Mouse (Mus musculus): ENCODE measurements around the gene Ccdc9. TPM values are rescaled to one million over a fixed set of nuclear protein-coding genes. Genes with fewer than 3 reads are reported as not detected.

The Ccdc9 gene
- polyA plus RNA-seq (2015; fragmentation: Nextera tagmentation; extraction: Ambion mirVana) = 19.8 and 20.8 TPM in 2 replicates

- peaks cover 11% of the 10 kb centered on the region for H3K36me3 ChIP-seq (ENCODE audit: control insufficient read depth, insufficient read depth, low read length)
- no peaks in the 10 kb centered on the region for H3K27me3 ChIP-seq (replicated peaks; ENCODE audit: control insufficient read depth, insufficient read depth, low read length)
- H3K9ac ChIP-seq (ENCODE audit: low read depth, low read length) = peak within 1 kb of the TSS; percentile 86
- peak within 1 kb of the TSS; percentile 98 for H3K27ac ChIP-seq (ENCODE audit: low read length)
- H3K4me1 ChIP-seq (ENCODE audit: control insufficient read depth, insufficient read depth, low read length) = peaks cover 8% of the 10 kb centered on the region
- peak; percentile 91 for ATAC-seq
- H3K4me3 ChIP-seq (ENCODE audit: low read length) = peak within 1 kb of the TSS; percentile 71
- H3K4me2 ChIP-seq (ENCODE audit: low read depth, low read length) = peak within 1 kb of the TSS; percentile 79
- under 1% methylated on average over 66 of the region's 70 CpGs for WGBS
- no peaks in the 10 kb centered on the region for H3K9me3 ChIP-seq (ENCODE audit: control insufficient read depth, low read length)
Observed at GRCm38 (mm10) chr7:16286026-16286961, at the start of gene Ccdc9. TSS of gene Ccdc9 (minus strand) at chr7:16286795.

DNA sequence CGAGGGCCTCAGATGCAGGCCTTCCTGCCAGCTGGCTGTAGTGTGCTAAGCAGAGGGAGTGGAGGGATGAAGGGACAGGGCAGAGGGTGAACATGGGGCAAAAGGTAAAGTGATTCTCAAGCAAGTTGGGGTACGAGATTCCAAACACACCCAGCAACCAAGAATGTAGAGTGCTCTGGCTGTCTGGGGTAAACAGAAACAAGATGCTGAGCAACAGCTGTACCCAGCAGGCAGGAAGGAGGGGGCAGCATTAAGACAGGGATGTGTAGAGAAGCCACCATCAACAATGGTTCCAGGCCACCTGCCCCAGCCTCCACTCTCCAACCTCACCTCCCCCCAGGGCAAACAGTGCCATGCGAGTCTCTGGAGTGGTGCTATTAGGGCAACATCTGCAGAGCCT lies 42.6 kb upstream of the Ccdc9 start:
- no peak overlapping the region for H3K27ac ChIP-seq (ENCODE audit: low read length)
- WGBS = 70% methylated on average over 3 of the region's 3 CpGs
- ATAC-seq = no peak
- H3K9me3 ChIP-seq (ENCODE audit: control insufficient read depth, low read length) = no peaks in the 10 kb centered on the region
- peaks cover 10% of the 10 kb centered on the region for H3K4me1 ChIP-seq (ENCODE audit: control insufficient read depth, insufficient read depth, low read length)
- peaks cover 12% of the 10 kb centered on the region; the same call in 1 of the 2 replicates for H3K36me3 ChIP-seq (ENCODE audit: control insufficient read depth, insufficient read depth, low read length)
- no peaks in the 10 kb centered on the region for H3K27me3 ChIP-seq (replicated peaks; ENCODE audit: control insufficient read depth, insufficient read depth, low read length)
- no peak overlapping the region for H3K9ac ChIP-seq (ENCODE audit: low read depth, low read length)
- no peak overlapping the region for H3K4me2 ChIP-seq (ENCODE audit: low read depth, low read length)
- H3K4me3 ChIP-seq (ENCODE audit: low read length) = no peak overlapping the region

- Histone ChIP-seq H3K4me1 (ENCODE audit: control insufficient read depth, insufficient read depth, low read length) (peaks cover 10% of the 10 kb centered on the region), H3K27ac (ENCODE audit: low read length) (no peak overlapping the region), H3K4me2 (ENCODE audit: low read depth, low read length) (no peak overlapping the region), H3K9me3 (ENCODE audit: control insufficient read depth, low read length) (no peaks in the 10 kb centered on the region), H3K9ac (ENCODE audit: low read depth, low read length) (0 out of 2 replicates have a peak overlapping the region, but pooled peaks have one; percentile 41), H3K36me3 (ENCODE audit: control insufficient read depth, insufficient read depth, low read length) (peaks cover 9% of the 10 kb centered on the region; the same call in 1 of the 2 replicates), H3K27me3 (replicated peaks; ENCODE audit: control insufficient read depth, insufficient read depth, low read length) (no peaks in the 10 kb centered on the region), H3K4me3 (ENCODE audit: low read length) (no peak overlapping the region)
- 95% methylated on average over 2 of the region's 2 CpGs for WGBS
- peak; percentile 31; the same call in 1 of the 2 replicates for ATAC-seq
Observed at GRCm38 (mm10) chr7:16326607-16326971, 40.0 kb upstream of the Ccdc9 start.

DNA sequence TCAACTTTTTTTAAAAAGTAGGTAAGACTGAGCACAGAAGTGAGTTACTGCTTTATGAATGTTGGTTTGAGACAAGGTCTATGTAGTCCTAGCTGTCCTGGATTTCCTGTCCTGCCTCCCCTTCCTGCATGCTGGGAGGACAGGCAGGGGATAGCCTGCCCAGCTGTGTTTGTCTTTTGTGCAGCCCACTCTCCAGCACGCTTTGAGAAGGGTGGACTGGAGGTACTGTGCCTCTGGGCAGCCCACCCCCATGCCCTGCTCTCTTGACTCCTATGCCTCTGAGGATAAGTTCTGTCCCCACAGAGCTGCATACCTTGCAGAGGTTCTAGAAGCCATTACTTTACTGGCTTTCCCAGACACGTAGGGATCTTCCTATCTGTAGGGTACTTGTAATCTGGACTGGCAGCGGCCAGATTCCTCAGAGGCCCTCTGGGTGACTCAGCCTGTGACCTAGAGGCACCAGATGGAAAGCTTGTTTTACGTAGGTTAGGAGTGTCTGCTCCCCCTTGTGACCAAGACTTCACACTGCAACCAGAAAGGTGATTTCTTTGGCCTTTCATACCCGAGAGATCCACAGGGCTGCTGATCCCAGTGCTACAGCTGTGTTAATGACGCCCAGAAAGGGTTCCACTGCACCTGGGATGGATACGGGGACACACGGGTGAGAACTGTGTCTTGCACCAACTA lies 39.5 kb upstream of the Ccdc9 start:
- H3K9me3 ChIP-seq (ENCODE audit: control insufficient read depth, low read length) = no peaks in the 10 kb centered on the region
- H3K27me3 ChIP-seq (replicated peaks; ENCODE audit: control insufficient read depth, insufficient read depth, low read length) = no peaks in the 10 kb centered on the region
- H3K4me3 ChIP-seq (ENCODE audit: low read length) = no peak overlapping the region
- ATAC-seq = peak; percentile 87
- H3K4me1 ChIP-seq (ENCODE audit: control insufficient read depth, insufficient read depth, low read length) = peaks cover 10% of the 10 kb centered on the region
- peaks cover 9% of the 10 kb centered on the region; the same call in 1 of the 2 replicates for H3K36me3 ChIP-seq (ENCODE audit: control insufficient read depth, insufficient read depth, low read length)
- no peak overlapping the region for H3K4me2 ChIP-seq (ENCODE audit: low read depth, low read length)
- 23% methylated on average over 8 of the region's 8 CpGs for WGBS
- peak overlapping the region; percentile 41 for H3K9ac ChIP-seq (ENCODE audit: low read depth, low read length)
- H3K27ac ChIP-seq (ENCODE audit: low read length) = peak overlapping the region; percentile 72

DNA sequence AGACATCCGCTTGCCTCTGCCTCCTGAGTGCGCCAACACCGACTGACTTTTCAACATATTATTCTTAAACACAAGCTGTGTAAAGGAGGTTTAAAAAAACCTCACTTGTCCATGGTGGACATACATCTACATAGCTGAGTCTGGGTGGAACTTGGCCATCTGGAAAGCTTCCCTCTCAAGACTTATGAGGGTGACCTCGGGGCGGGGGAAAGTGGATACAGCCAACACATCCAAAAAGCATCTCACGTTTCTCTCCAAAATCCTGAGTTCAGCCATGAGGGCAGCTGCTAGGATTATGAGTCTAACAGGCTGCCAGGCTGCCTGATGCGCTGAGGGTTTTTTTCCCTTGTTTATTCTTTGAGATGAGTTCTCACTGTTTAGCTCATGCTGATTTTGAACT lies 38.1 kb upstream of the Ccdc9 start:
- WGBS = 65% methylated on average over 7 of the region's 7 CpGs
- Histone ChIP-seq H3K27ac (ENCODE audit: low read length) (no peak overlapping the region), H3K4me1 (ENCODE audit: control insufficient read depth, insufficient read depth, low read length) (peaks cover 10% of the 10 kb centered on the region), H3K4me3 (ENCODE audit: low read length) (no peak overlapping the region), H3K4me2 (ENCODE audit: low read depth, low read length) (no peak overlapping the region), H3K9ac (ENCODE audit: low read depth, low read length) (no peak overlapping the region), H3K36me3 (ENCODE audit: control insufficient read depth, insufficient read depth, low read length) (peaks cover 2% of the 10 kb centered on the region; the same call in 1 of the 2 replicates), H3K9me3 (ENCODE audit: control insufficient read depth, low read length) (no peaks in the 10 kb centered on the region), H3K27me3 (replicated peaks; ENCODE audit: control insufficient read depth, insufficient read depth, low read length) (no peaks in the 10 kb centered on the region)
- ATAC-seq = no peak

DNA sequence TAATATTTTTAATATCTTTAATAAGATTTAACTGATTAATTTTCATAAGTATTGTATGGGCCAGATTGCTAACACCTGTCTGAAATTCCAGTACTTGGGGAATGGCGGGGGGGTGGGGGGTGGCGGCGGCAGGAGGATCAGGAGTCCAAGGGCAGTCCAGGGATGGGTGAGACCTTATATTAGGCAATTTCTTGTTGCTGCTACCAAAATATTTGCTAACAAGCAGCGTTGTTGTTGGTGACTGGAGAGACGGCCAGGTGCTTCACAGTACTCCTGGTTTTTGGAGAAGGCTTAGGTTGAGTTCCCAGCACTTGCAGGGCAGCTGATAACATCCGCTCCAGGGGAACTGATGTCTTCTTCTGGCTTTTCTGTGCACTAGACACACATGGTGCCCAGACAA lies 33.9 kb upstream of the Ccdc9 start:
- H3K9ac ChIP-seq (ENCODE audit: low read depth, low read length) = no peak overlapping the region
- no peak overlapping the region for H3K4me3 ChIP-seq (ENCODE audit: low read length)
- ATAC-seq = no peak
- peaks cover 2% of the 10 kb centered on the region; the same call in 1 of the 2 replicates for H3K4me1 ChIP-seq (ENCODE audit: control insufficient read depth, insufficient read depth, low read length)
- H3K4me2 ChIP-seq (ENCODE audit: low read depth, low read length) = no peak overlapping the region
- WGBS = 83% methylated on average over 6 of the region's 6 CpGs
- 0 out of 2 replicates have a peak, but pooled peaks cover 2% of the 10 kb centered on the region for H3K36me3 ChIP-seq (ENCODE audit: control insufficient read depth, insufficient read depth, low read length)
- H3K27me3 ChIP-seq (replicated peaks; ENCODE audit: control insufficient read depth, insufficient read depth, low read length) = no peaks in the 10 kb centered on the region
- no peak overlapping the region for H3K27ac ChIP-seq (ENCODE audit: low read length)
- no peaks in the 10 kb centered on the region for H3K9me3 ChIP-seq (ENCODE audit: control insufficient read depth, low read length)

GRCm38 (mm10) chr7:16319216-16319615 lies 32.6 kb upstream of the Ccdc9 start:
- Histone ChIP-seq H3K4me1 (ENCODE audit: control insufficient read depth, insufficient read depth, low read length) (peaks cover 5% of the 10 kb centered on the region), H3K27ac (ENCODE audit: low read length) (no peak overlapping the region), H3K27me3 (replicated peaks; ENCODE audit: control insufficient read depth, insufficient read depth, low read length) (no peaks in the 10 kb centered on the region), H3K9me3 (ENCODE audit: control insufficient read depth, low read length) (no peaks in the 10 kb centered on the region), H3K4me3 (ENCODE audit: low read length) (no peak overlapping the region), H3K4me2 (ENCODE audit: low read depth, low read length) (no peak overlapping the region), H3K36me3 (ENCODE audit: control insufficient read depth, insufficient read depth, low read length) (no peaks in the 10 kb centered on the region), H3K9ac (ENCODE audit: low read depth, low read length) (no peak overlapping the region)
- ATAC-seq = no peak
- 85% methylated on average over 4 of the region's 4 CpGs for WGBS

GRCm38 (mm10) chr7:16317094-16317493 lies 30.5 kb upstream of the Ccdc9 start:
- no peak overlapping the region for H3K4me3 ChIP-seq (ENCODE audit: low read length)
- H3K9ac ChIP-seq (ENCODE audit: low read depth, low read length) = no peak overlapping the region
- H3K36me3 ChIP-seq (ENCODE audit: control insufficient read depth, insufficient read depth, low read length) = no peaks in the 10 kb centered on the region
- H3K27ac ChIP-seq (ENCODE audit: low read length) = no peak overlapping the region
- no peaks in the 10 kb centered on the region for H3K9me3 ChIP-seq (ENCODE audit: control insufficient read depth, low read length)
- H3K27me3 ChIP-seq (replicated peaks; ENCODE audit: control insufficient read depth, insufficient read depth, low read length) = no peaks in the 10 kb centered on the region
- WGBS = 84% methylated on average over 14 of the region's 14 CpGs
- ATAC-seq = no peak
- no peak overlapping the region for H3K4me2 ChIP-seq (ENCODE audit: low read depth, low read length)
- peaks cover 20% of the 10 kb centered on the region for H3K4me1 ChIP-seq (ENCODE audit: control insufficient read depth, insufficient read depth, low read length)

DNA sequence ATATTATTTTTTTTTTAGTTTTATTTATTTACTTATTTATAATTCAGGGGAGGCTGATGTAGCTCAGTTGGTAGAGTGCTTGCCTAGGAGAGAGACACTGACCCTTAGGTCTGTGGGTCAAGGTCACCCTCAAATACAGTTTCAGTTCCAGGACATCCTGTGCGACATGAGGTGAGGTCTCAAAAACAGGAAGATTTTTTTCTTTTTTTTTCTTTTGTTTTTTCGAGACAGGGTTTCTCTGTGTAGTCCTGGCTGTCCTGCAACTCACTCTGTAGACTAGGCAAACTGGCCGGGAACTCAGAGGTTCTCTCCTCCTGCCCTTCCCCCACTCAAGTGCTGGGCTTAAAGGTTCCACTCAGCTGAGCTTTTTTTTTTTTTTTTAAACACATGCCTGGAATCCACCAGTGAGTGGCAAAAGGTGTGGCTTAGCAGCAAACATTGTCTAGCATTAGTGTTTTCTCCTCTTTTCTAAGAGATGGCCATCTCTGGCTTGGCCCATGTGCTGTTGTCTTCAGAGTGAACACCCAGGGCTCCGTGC lies 28.7 kb upstream of the Ccdc9 start:
- H3K27ac ChIP-seq (ENCODE audit: low read length) = no peak overlapping the region; the same call in 1 of the 2 replicates

More for the DNA sequence above, 28.7 kb upstream of the Ccdc9 start:
- no peak for ATAC-seq
- H3K4me1 ChIP-seq (ENCODE audit: control insufficient read depth, insufficient read depth, low read length) = peaks cover 32% of the 10 kb centered on the region
- H3K4me2 ChIP-seq (ENCODE audit: low read depth, low read length) = no peak overlapping the region
- H3K36me3 ChIP-seq (ENCODE audit: control insufficient read depth, insufficient read depth, low read length) = no peaks in the 10 kb centered on the region
- H3K4me3 ChIP-seq (ENCODE audit: low read length) = no peak overlapping the region
- no peak overlapping the region for H3K9ac ChIP-seq (ENCODE audit: low read depth, low read length)
- no peaks in the 10 kb centered on the region for H3K9me3 ChIP-seq (ENCODE audit: control insufficient read depth, low read length)
- H3K27me3 ChIP-seq (replicated peaks; ENCODE audit: control insufficient read depth, insufficient read depth, low read length) = no peaks in the 10 kb centered on the region
- WGBS = 57% methylated on average over 4 of the region's 4 CpGs
